10 mouse cellular contexts compared by ENCODE assay signal in the genomic region with DNA sequence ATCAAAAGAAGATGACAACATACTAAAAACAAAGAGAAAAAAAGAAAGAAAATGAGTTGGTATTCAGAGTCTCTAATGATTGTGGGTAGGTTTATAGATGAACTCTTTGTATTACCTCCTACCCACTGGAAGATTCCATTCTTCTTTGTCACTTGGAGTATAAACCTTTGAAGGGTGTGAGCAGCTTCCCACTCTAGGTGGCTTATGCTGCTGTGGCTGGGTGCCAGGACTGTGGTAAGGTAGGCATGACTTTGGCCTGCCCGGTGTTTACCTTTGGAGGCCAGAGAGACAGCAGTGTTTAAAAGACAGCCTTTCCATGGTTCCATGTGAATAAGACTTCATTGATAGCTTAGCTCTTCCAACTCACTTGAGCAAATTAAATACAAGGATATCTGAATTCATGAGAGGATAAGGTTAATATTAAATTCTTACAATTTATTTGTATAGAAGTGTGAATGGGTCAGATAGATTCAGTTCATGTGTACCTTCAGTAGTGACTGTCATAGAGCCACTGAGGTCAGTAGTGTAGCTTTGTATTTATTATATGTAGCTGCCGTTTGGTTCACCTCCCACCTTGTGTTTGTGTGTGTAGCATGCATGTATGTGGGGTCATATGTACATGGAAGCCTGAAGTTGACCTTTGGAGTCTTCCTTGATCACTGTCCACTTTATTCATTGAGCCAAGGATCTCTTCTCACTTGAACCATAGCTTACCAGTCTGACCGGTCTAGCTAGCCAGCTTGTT. TPM values are rescaled to one million over a fixed set of nuclear protein-coding genes. Genes with fewer than 3 reads are reported as not detected.
A peak's percentile ranks its signal among the peaks of the same experiment; 100 is the strongest.
DNase-seq lines count a peak whose midpoint lies in the region; ATAC-seq and TF ChIP-seq lines count a peak whose summit lies in the region.
"Had no signal": no experiment of that assay in that cellular context is flagged by ENCODE, and none has a peak within 500 bp of the region (broad histone marks: within the 10 kb centered on the region; RNA-seq: fewer than 3 reads in every experiment).

No protein-coding gene starts in this region.

- no peak overlapping the region for H3K4me3 ChIP-seq in liver, embryonic 12.5 days
- no peak overlapping the region for H3K4me3 ChIP-seq in cerebellum, adult 2 months (replicated peaks; ENCODE audit: insufficient read depth, low read depth, low read length)

- H3K9me3 ChIP-seq in liver, embryonic 12.5 days (replicated peaks) = no peaks in the 10 kb centered on the region

- H3K4me2 ChIP-seq in liver, embryonic 12.5 days = no peak overlapping the region

- TF ChIP-seq CTCF in cerebellum, adult 2 months (IDR thresholded peaks at IDR 0.05; ENCODE audit: borderline replicate concordance, insufficient read depth, low read depth, low read length) = no peak

- no peak overlapping the region for H3K27ac ChIP-seq in liver, embryonic 12.5 days
- H3K27ac ChIP-seq in cerebellum, adult 2 months (ENCODE audit: insufficient read depth, low read length) = no peak overlapping the region; the same call in 1 of the 2 replicates

- ATAC-seq in liver, embryonic 12.5 days = no peak

- peaks cover 18% of the 10 kb centered on the region for H3K36me3 ChIP-seq in liver, embryonic 12.5 days

- no peak overlapping the region for H3K9ac ChIP-seq in liver, embryonic 12.5 days

- DNase-seq in liver = peak; percentile 34
- peak; percentile 69 to 74 for DNase-seq in cerebellum, adult 2 months
- peak; percentile 78 for DNase-seq in kidney, postnatal 14 days
- peak; percentile 48 to 64 for DNase-seq in lung, postnatal 4 days
- DNase-seq in B cell, adult 2 months = no peak
- DNase-seq in right cerebral cortex, postnatal 25 days = no peak
- DNase-seq in layer of hippocampus, postnatal 25 days (ENCODE audit: extremely low spot score in 1 of 2, low spot score in 1 of 2) = no peak
- DNase-seq: embryo, embryonic 11 days; thymus, postnatal 25 days had no signal

- peaks cover 61% of the 10 kb centered on the region for H3K4me1 ChIP-seq in liver, embryonic 12.5 days
- peaks cover 37% of the 10 kb centered on the region; the same call in 1 of the 2 replicates for H3K4me1 ChIP-seq in cerebellum, adult 2 months (ENCODE audit: control insufficient read depth, insufficient read depth, low read length)

- TF ChIP-seq POLR2A in cerebellum, adult 2 months (IDR thresholded peaks at IDR 0.05; ENCODE audit: borderline replicate concordance, insufficient read depth, low read length) = no peak

- 75% methylated on average over 3 of the region's 3 CpGs for WGBS in liver, embryonic 12.5 days (ENCODE audit: insufficient replicate concordance)
- 59% methylated on average over 3 of the region's 3 CpGs for WGBS in cerebellum, adult 2 months

- H3K27me3 ChIP-seq in liver, embryonic 12.5 days (replicated peaks) = no peaks in the 10 kb centered on the region
- H3K27me3 ChIP-seq in cerebellum, adult 2 months (ENCODE audit: control insufficient read depth, insufficient read depth, low read length) = no peaks in the 10 kb centered on the region

RNA-seq across cellular contexts. Expression of gene Susd6, which starts 44.0 kb away (rescaled TPM):
- polyA plus RNA-seq in liver, embryonic 12.5 days (2016; fragmentation: Nextera tagmentation; extraction: Ambion mirVana) = 15.0 and 15.9 TPM in 2 replicates
- polyA plus RNA-seq in cerebellum, adult 2 months (2012; rRNA removed) = 46.3 and 54.8 TPM in 2 replicates
- total RNA-seq in layer of hippocampus, postnatal 25 days (2021) = 10 to 100 TPM; 59.9 to 64.5 TPM

Comparison
In these comparisons a context has a peak if more than half of its experiments do, and no peak if none do; other contexts are left out.
1. DNase-seq: peak in liver (single experiment), cerebellum, adult 2 months (2 of 2), kidney, postnatal 14 days (single experiment) and lung, postnatal 4 days (2 of 2); none in B cell, adult 2 months (0 of 2), right cerebral cortex, postnatal 25 days (single experiment) and layer of hippocampus, postnatal 25 days (0 of 2).